In the genomic region with DNA sequence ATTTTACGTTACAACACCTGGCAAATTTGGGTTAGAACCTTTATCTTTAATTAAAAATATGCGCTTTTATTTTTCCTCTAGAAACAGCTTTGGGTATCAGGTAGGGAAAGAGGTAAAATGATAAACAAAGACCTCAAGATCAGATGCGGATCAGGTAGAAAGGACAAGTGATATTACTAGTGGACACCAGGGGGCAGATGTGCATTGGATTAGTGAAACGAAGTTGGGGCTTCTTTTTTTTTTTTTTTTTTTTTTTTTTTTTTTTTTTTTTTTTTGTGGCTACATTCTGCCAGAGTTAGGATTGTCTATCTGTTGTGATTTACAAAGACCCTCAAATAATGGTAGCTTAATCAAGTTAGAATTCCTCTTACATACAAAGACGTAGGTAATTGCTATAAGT, we compare ENCODE assay signal across 9 mouse cellular contexts.
DNase-seq lines count a peak whose midpoint lies in the region; ATAC-seq lines count a peak whose summit lies in the region.
"Had no signal": no experiment of that assay in that cellular context is flagged by ENCODE, and none has a peak within 500 bp of the region (broad histone marks: within the 10 kb centered on the region; RNA-seq: fewer than 3 reads in every experiment).

No protein-coding gene starts in this region.

- H3K4me3 ChIP-seq in embryonic facial prominence, embryonic 14.5 days (ENCODE audit: low read depth, low read length), result no peak overlapping the region
- H3K4me3 ChIP-seq: liver, embryonic 13.5 days had no signal

- ATAC-seq in embryonic facial prominence, embryonic 14.5 days (ENCODE audit: low read depth), result no peak

- no peaks in the 10 kb centered on the region for H3K9me3 ChIP-seq in embryonic facial prominence, embryonic 14.5 days (ENCODE audit: control insufficient read depth, low read length)
- H3K9me3 ChIP-seq: liver, embryonic 13.5 days had no signal

- peak; percentile 33 for DNase-seq in adrenal gland, postnatal 10 days
- DNase-seq in adrenal gland, postnatal 25 days, result no peak
- peak; percentile 34 for DNase-seq in kidney, postnatal 14 days
- DNase-seq in kidney, adult 11 months, result no peak
- peak; percentile 7 for DNase-seq in CD4-positive helper T cell, adult 2 months (ENCODE audit: low read depth, low spot score)
- peak; percentile 59 for DNase-seq in embryonic facial prominence, embryonic 14.5 days (ENCODE audit: low spot score)
- DNase-seq in right cerebral cortex, postnatal 4 days, result peak; percentile 28
- DNase-seq in spleen, postnatal 36 days (ENCODE audit: low spot score in 2 of 2), result no peak
- DNase-seq: liver, embryonic 13.5 days had no signal

- H3K36me3 ChIP-seq in embryonic facial prominence, embryonic 14.5 days (ENCODE audit: control insufficient read depth, insufficient read depth, low read length), result no peaks in the 10 kb centered on the region
- H3K36me3 ChIP-seq: liver, embryonic 13.5 days had no signal

- H3K27me3 ChIP-seq in embryonic facial prominence, embryonic 14.5 days (replicated peaks; ENCODE audit: control insufficient read depth, insufficient read depth, low read length), result no peaks in the 10 kb centered on the region
- H3K27me3 ChIP-seq: liver, embryonic 13.5 days had no signal

- H3K9ac ChIP-seq in embryonic facial prominence, embryonic 14.5 days (ENCODE audit: low read depth, low read length), result no peak overlapping the region
- H3K9ac ChIP-seq: liver, embryonic 13.5 days had no signal

- no peak overlapping the region for H3K27ac ChIP-seq in embryonic facial prominence, embryonic 14.5 days (replicated peaks; ENCODE audit: low read depth, low read length)
- H3K27ac ChIP-seq: liver, embryonic 13.5 days had no signal

- no peaks in the 10 kb centered on the region for H3K4me1 ChIP-seq in embryonic facial prominence, embryonic 14.5 days (ENCODE audit: control insufficient read depth, insufficient read depth, low read length)
- H3K4me1 ChIP-seq: liver, embryonic 13.5 days had no signal

- H3K4me2 ChIP-seq in embryonic facial prominence, embryonic 14.5 days (ENCODE audit: low read depth, low read length), result no peak overlapping the region
- H3K4me2 ChIP-seq: liver, embryonic 13.5 days had no signal

- 35% methylated on average over 5 of the region's 5 CpGs for WGBS in embryonic facial prominence, embryonic 14.5 days

Comparison
In these comparisons a context has a peak if more than half of its experiments do, and no peak if none do; other contexts are left out.
1. DNase-seq: peak in adrenal gland, postnatal 10 days (single experiment), kidney, postnatal 14 days (single experiment), CD4-positive helper T cell, adult 2 months (single experiment), embryonic facial prominence, embryonic 14.5 days (single experiment) and right cerebral cortex, postnatal 4 days (single experiment); none in adrenal gland, postnatal 25 days (single experiment), kidney, adult 11 months (single experiment) and spleen, postnatal 36 days (0 of 2).